Mouse (Mus musculus) embryo, embryonic 10.5 days (tissue): ENCODE data around the gene Alb.

Source experiments
- DNase-seq: peaks from one replicate; pipeline ENCODE4 v3.0.0-alpha.2; 2015; ENCODE audit warnings: low spot score

The Alb gene

GRCm38 (mm10) chr5:90494308-90494707 lies 33.6 kb downstream of the Alb start:
- DNase-seq: no peak

DNA sequence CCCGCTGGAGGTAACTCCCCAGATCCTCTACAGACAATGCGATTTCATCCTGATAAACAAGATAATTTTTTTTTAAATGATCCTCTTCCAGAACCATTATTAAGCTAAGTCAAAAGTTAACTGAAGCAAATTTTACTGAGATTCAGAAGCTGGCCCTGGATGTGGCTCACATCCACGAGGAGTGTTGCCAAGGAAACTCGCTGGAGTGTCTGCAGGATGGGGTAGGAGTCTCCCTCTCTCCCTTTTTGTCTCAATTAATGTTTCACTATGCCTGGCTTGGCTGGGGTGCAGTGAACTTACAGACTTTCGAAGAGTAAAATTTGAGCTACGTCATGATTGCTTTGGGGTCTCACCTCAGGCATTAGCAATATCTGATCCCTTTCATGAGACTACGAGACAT lies 38.8 kb downstream of the Alb start:
- DNase-seq: no peak

DNA sequence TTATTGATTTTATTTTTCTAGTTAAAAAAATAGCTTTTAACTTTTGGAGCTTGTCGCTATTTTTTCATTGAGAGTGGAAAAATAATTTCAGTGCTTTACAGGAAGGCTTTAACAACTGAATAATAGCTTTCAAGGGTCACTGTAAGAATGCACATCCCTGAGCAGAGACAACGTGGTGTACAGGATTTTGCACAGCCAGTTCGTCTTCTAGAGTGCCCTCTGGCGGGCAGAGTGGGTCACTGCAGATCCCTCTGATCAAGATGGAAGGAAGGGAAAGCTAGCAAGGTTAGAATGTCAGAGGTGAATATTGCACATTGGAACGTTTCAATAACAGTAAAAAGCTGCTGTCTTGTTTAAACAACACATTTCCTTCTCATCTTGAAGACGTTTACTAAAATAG lies 40.0 kb downstream of the Alb start:
- DNase-seq: peak; percentile 89

GRCm38 (mm10) chr5:90501752-90502151 lies 41.1 kb downstream of the Alb start:
- no peak for DNase-seq

GRCm38 (mm10) chr5:90504742-90505141 lies 44.0 kb downstream of the Alb start:
- DNase-seq: no peak

DNA sequence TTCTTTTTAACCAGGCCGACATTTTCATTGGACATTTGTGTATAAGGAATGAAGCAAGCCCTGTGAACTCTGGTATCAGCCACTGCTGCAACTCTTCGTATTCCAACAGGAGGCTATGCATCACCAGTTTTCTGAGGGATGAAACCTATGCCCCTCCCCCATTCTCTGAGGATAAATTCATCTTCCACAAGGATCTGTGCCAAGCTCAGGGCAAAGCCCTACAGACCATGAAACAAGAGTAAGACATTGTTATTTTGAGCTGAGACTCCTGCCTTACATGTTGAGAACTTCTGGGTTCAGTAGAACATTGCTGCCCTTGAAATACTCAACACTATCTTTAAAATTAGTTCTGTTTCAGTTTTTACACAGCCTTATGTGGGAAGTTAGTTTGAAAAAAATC lies 45.8 kb downstream of the Alb start:
- DNase-seq: no peak

- DNase-seq: no peak
Observed at GRCm38 (mm10) chr5:90507411-90507949, 46.8 kb downstream of the Alb start.

DNA sequence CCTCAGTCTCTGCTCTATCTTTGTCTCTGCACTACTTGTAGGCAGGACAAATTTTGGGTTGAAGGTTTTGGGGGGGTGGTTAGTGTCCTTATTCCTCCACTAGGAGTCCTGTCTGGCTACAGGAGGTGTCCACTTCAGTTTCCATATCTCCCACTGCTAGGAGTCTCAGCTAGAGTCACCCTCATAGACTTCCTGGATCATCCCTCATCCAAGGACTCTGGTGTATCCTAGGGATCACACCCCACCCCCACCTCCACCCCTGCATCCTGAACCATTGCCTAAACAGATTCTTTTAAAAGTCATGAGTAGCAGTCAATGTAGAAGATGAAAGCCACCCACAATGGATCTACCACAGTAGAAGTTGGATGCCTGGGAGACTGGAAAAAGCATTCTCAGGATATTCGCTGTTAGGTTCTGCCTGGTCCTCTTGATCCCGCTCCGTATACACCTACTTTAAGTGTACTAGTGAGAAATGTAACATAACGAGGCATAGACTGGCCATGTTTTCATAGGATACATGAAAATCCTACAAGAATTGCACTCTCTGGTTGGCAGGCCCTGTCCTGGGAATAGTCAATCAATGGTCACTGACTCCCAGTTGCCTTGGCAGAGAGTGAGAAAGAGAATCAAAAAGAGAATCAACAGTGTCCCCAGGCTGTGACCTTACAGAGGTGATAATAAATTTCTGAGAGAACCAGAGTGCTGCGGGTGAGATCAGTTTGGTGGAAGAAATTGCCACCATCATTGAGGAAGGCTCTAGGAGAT lies 49.3 kb downstream of the Alb start:
- DNase-seq: no peak

GRCm38 (mm10) chr5:90512288-90512955 lies 51.7 kb downstream of the Alb start:
- DNase-seq: no peak

DNA sequence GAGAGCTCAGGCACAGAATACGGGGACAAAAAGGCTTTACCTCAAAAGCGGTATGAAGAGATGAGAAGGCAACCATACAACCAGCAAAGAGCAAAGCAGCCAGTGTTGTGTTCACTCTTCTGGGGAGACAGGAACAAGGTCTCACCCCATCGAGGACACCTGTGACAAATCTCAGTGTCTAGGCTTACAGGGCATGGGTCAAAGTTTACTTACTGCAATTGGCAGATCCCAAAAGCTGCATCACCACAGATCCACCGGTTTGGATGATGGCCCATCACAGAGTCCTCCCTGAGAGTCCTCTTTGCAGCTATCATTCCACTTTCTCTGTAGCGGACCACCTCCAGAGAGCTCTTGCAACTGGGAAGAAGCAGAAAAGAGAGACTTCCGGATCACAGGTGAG lies 54.9 kb downstream of the Alb start:
- no peak for DNase-seq

- DNase-seq: no peak
Observed at GRCm38 (mm10) chr5:90518356-90519100, 57.8 kb downstream of the Alb start, which contains the start of gene Afm. Gene Afm (plus strand): TSS chr5:90518932.
